Mouse (Mus musculus) stomach, postnatal 0 days (tissue): ENCODE data around the gene Apoo.

Source experiments
- CTCF ChIP-seq: IDR thresholded peaks from 2 replicates; pipeline ENCODE4 v1.5.1; 2016; ENCODE audit warnings: antibody characterized with exemption, low read depth, mild to moderate bottlenecking, moderate library complexity
- EP300 ChIP-seq: optimal IDR thresholded peaks from 2 replicates; pipeline ENCODE3; 2016; ENCODE audit warnings: antibody characterized with exemption

- TF ChIP-seq CTCF (no peak), EP300 (no peak)
These were observed 92.4 kb downstream of the Apoo start for GRCm38 (mm10) chrX:94459346-94459745.
